Mouse (Mus musculus) kidney, postnatal 0 days (tissue): ENCODE measurements around the gene Mgst2. TPM values are rescaled to one million over a fixed set of nuclear protein-coding genes. Genes with fewer than 3 reads are reported as not detected.
A peak's percentile ranks its signal among the peaks of the same experiment; 100 is the strongest.

Experiments used
- ATAC-seq: fragments of 200-750 bp; cut with Nextera tagmentation; replicated peaks from 2 replicates; pipeline ENCODE4 v1.8.0; 2017; ENCODE audit warnings: low read depth, moderate number of reproducible peaks, moderate TSS enrichment, moderate library complexity; ENCODE audit not compliant: low FRiP score
- DNase-seq: peaks from one replicate; pipeline ENCODE4 v3.0.0-alpha.2; 2016; ENCODE audit warnings: low spot score
- H3K27ac ChIP-seq: fragments of 300-500 bp; sonication (generic); 2 replicates; pipeline ENCODE4 v1.5.1; 2014; ENCODE audit warnings: mild to moderate bottlenecking
- H3K27me3 ChIP-seq: fragments of 300-500 bp; sonication (generic); 2 replicates; pipeline ENCODE4 v1.6.1; 2014; ENCODE audit warnings: low read length, mixed read lengths; ENCODE audit not compliant: insufficient read depth
- H3K36me3 ChIP-seq: fragments of 300-500 bp; sonication (generic); 2 replicates; pipeline ENCODE4 v1.6.1; 2014; ENCODE audit warnings: low read length, mixed read lengths; ENCODE audit not compliant: insufficient read depth
- H3K4me1 ChIP-seq: fragments of 300-500 bp; sonication (generic); replicated peaks from 2 replicates; pipeline ENCODE4 v1.6.1; 2014; ENCODE audit warnings: antibody characterized with exemption, low read length, mixed read lengths; ENCODE audit not compliant: insufficient read depth
- H3K4me2 ChIP-seq: fragments of 300-500 bp; sonication (generic); 2 replicates; pipeline ENCODE4 v1.6.1; 2014; ENCODE audit warnings: mild to moderate bottlenecking, low read length, moderate library complexity, mixed read lengths
- H3K4me3 ChIP-seq: fragments of 300-500 bp; sonication (generic); replicated peaks from 2 replicates; pipeline ENCODE4 v1.5.1; 2014; ENCODE audit warnings: low read depth, low read length
- H3K9ac ChIP-seq: fragments of 300-500 bp; sonication (generic); 2 replicates; pipeline ENCODE4 v1.6.1; 2014; ENCODE audit warnings: low read depth, low read length
- H3K9me3 ChIP-seq: fragments of 300-500 bp; sonication (generic); replicated peaks from 2 replicates; pipeline ENCODE4 v1.6.1; 2016; ENCODE audit warnings: low read length, inconsistent platforms, mixed read lengths
- CTCF ChIP-seq: IDR thresholded peaks from 2 replicates; pipeline ENCODE4 v1.5.1; 2016; ENCODE audit warnings: antibody characterized with exemption, low read depth, mild to moderate bottlenecking, moderate library complexity
- WGBS: fragments of 180-500 bp; shearing (Covaris S2); extraction: QIAGEN DNeasy Blood & Tissue Kit; methylation state at CpG from one replicate; pipeline ENCODE4 v1.1.7; 2014; 5-methylcytosine and 5-hydroxymethylcytosine counted together
- polyA plus RNA-seq: library from polyadenylated mRNA; unstranded; fragments of >200 nt; fragmentation: Nextera tagmentation; extraction: Ambion mirVana; gene quantifications from 2 replicates; pipeline ENCODE4 v1.2.1, GENCODE M21; 2015

The Mgst2 gene
- polyA plus RNA-seq, 1 experiment from 2014 or later, result 1.8 TPM

DNA sequence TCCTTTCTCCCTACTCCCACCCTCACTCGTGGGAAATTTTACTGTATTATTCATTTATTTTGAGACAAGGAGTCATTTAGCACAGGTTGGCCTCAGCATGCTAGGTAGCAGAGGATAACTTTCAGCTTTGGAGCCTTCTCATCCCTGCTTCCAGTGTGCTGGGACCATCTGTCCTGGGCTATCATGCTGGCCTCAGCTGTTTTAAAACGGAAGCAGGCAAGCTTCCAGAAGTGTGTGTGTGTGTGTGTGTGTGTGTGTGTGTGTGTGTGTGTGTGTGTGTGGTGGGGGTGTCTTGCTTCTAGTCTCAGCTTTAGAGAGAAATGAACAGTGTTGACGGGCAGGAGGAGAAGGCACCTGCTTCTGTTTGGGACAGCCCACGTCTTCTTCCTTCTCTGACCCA, 57.7 kb downstream of the Mgst2 start:
- DNase-seq, result no peak

GRCm38 (mm10) chr3:51719373-51719772, 59.2 kb downstream of the Mgst2 start:
- Histone ChIP-seq H3K9me3 (no peaks in the 10 kb centered on the region), H3K27ac (no peak overlapping the region), H3K36me3 (no peaks in the 10 kb centered on the region), H3K4me3 (no peak overlapping the region), H3K4me2 (no peak overlapping the region), H3K27me3 (no peaks in the 10 kb centered on the region), H3K9ac (no peak overlapping the region), H3K4me1 (peaks cover 12% of the 10 kb centered on the region)
- DNase-seq, result peak; percentile 52
- TF ChIP-seq CTCF, result no peak
- 73% methylated on average over 3 of the region's 3 CpGs for WGBS
- no peak for ATAC-seq

More for the DNA sequence above, 57.7 kb downstream of the Mgst2 start:
- peaks cover 16% of the 10 kb centered on the region for H3K4me1 ChIP-seq
- no peak overlapping the region; the same call in 1 of the 2 replicates for H3K27ac ChIP-seq
- no peak overlapping the region for H3K9ac ChIP-seq
- no peaks in the 10 kb centered on the region for H3K36me3 ChIP-seq
- no peak for TF ChIP-seq CTCF
- no peak overlapping the region for H3K4me3 ChIP-seq
- no peak overlapping the region for H3K4me2 ChIP-seq
- H3K27me3 ChIP-seq, result no peaks in the 10 kb centered on the region
- no peak for ATAC-seq
- 48% methylated on average over 4 of the region's 4 CpGs for WGBS
- H3K9me3 ChIP-seq, result no peaks in the 10 kb centered on the region

DNA sequence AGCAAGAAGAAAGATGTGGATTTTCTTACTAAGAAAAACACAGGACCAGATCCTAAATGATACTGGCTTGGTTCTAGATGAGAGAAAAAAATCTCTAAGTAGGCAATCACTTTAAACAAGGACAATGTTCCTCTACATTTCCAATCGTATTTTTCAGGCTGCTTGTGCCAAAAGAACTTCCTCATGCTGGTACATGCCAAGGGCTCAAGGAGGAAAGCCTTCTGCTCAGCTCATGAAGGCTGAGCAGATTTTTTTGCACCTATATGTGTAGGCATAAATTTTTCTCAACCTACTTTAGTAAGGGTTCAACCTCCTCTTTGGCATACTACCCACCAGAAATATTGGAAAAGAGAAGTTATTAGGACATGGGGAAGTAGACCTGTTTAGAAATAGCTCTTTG, 59.8 kb downstream of the Mgst2 start:
- Histone ChIP-seq H3K4me3 (no peak overlapping the region), H3K36me3 (no peaks in the 10 kb centered on the region), H3K9ac (no peak overlapping the region), H3K27me3 (no peaks in the 10 kb centered on the region), H3K27ac (no peak overlapping the region), H3K4me1 (peaks cover 15% of the 10 kb centered on the region), H3K4me2 (no peak overlapping the region), H3K9me3 (no peaks in the 10 kb centered on the region)
- no peak for ATAC-seq
- DNase-seq, result no peak
- no peak for TF ChIP-seq CTCF
- WGBS, result 55% methylated on average over 1 of the region's 1 CpGs

DNA sequence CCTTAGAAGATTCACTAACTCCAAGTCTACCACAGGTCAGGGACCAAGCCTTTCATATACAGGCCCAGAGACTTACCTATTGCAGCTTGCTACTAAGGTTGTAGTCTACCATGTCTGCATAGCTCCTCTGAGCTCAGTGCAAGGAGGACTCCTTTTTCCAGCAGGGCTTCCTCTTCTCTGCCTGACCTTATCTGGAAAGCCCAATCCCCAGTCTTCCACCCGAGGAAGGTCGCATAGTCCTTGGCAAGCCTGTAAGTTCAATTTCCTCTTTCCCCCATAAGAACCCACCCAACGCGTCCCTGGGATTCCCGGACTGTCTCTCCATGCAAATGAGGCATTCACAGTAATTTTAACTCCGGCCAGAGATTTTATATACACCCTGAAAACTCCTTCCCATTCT, 66.1 kb downstream of the Mgst2 start:
- Histone ChIP-seq H3K27me3 (no peaks in the 10 kb centered on the region), H3K4me2 (no peak overlapping the region), H3K4me3 (no peak overlapping the region), H3K9me3 (no peaks in the 10 kb centered on the region), H3K9ac (no peak overlapping the region), H3K4me1 (peaks cover 27% of the 10 kb centered on the region; the same call in 1 of the 2 replicates), H3K36me3 (no peaks in the 10 kb centered on the region), H3K27ac (no peak overlapping the region)
- no peak for TF ChIP-seq CTCF
- no peak for ATAC-seq
- WGBS, result 72% methylated on average over 6 of the region's 6 CpGs
- DNase-seq, result no peak

DNA sequence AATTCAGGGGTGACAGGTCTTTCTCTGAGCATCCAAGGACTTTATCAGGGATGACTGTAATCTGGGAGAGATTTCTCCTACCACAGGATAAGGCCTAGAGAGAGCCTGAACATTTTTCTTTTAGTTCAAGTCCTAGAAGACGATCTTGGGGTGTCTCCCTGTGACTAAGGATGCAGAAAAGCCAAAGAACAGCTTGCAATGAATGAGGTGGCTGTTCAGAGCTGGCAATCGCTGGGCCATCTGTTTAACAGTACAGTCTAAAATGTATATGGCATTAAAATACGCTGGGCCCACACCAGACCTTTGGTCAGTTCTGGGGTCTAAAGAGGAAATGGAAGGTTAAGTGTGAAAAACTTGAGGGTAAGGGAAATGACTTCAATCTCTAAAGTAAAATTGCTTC, 67.3 kb downstream of the Mgst2 start:
- WGBS, result 46% methylated on average over 3 of the region's 3 CpGs
- no peak overlapping the region for H3K9ac ChIP-seq

DNA sequence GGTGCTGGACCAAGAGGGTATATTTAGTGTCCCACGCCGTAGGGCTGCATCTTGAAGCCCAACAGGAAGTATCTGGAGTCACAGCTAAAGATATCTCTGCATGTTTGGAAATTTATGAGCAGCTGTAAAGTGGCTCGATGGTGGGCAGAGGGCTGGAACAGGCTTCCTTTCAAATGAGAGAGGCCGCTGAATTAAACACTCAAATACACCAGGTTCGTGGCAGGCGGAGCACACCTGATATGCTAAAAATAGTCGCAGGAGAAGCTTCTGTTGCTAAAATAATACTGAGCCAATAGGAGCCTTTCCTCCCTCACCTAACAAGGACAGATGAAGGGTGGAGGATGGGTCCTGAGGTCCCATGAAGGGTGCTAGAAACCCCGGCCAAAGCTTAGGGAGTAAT, 67.8 kb downstream of the Mgst2 start:
- TF ChIP-seq CTCF, result no peak
- no peak overlapping the region for H3K4me2 ChIP-seq
- H3K9ac ChIP-seq, result no peak overlapping the region
- 11% methylated on average over 8 of the region's 8 CpGs for WGBS
- H3K27me3 ChIP-seq, result no peaks in the 10 kb centered on the region
- peak overlapping the region; percentile 70; the same call in 1 of the 2 replicates for H3K27ac ChIP-seq
- H3K9me3 ChIP-seq, result no peaks in the 10 kb centered on the region
- DNase-seq (peak; percentile 72), ATAC-seq (no peak)
- H3K36me3 ChIP-seq, result no peaks in the 10 kb centered on the region
- H3K4me1 ChIP-seq, result peaks cover 27% of the 10 kb centered on the region; the same call in 1 of the 2 replicates
- no peak overlapping the region for H3K4me3 ChIP-seq

More for the DNA sequence above, 67.3 kb downstream of the Mgst2 start:
- Histone ChIP-seq H3K4me3 (no peak overlapping the region), H3K27me3 (no peaks in the 10 kb centered on the region), H3K36me3 (no peaks in the 10 kb centered on the region), H3K4me2 (no peak overlapping the region), H3K9me3 (no peaks in the 10 kb centered on the region), H3K27ac (peak overlapping the region; percentile 70; the same call in 1 of the 2 replicates), H3K4me1 (peaks cover 27% of the 10 kb centered on the region; the same call in 1 of the 2 replicates)
- ATAC-seq (no peak), DNase-seq (no peak)
- no peak for TF ChIP-seq CTCF

DNA sequence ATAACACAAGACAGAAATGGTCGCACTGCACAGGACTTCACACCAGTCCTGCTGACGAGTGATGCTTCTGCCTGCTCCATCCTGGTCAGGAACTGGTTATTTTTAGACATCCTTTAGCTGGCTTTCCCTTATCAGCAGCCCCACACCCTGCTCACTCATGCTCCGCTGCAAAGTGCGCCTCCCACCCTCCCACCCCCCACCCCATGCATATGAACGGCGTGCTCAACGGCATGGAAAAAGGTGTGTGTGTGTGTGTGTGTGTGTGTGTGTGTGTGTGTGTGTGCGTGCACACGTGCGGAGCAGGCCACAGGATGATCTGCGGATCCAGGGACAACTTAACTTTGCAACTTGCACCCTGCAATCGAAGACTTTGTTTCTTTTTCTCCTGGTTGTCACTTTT, 68.3 kb downstream of the Mgst2 start:
- no peak for TF ChIP-seq CTCF
- DNase-seq (peak; percentile 44), ATAC-seq (peak; percentile 36; the same call in 1 of the 2 replicates)
- peaks cover 27% of the 10 kb centered on the region; the same call in 1 of the 2 replicates for H3K4me1 ChIP-seq
- no peak overlapping the region for H3K4me2 ChIP-seq
- WGBS, result 37% methylated on average over 12 of the region's 12 CpGs
- no peaks in the 10 kb centered on the region for H3K9me3 ChIP-seq
- H3K27ac ChIP-seq, result peak overlapping the region; percentile 70; the same call in 1 of the 2 replicates
- no peaks in the 10 kb centered on the region for H3K36me3 ChIP-seq
- no peak overlapping the region for H3K4me3 ChIP-seq
- H3K9ac ChIP-seq, result no peak overlapping the region
- H3K27me3 ChIP-seq, result no peaks in the 10 kb centered on the region
